Mouse (Mus musculus) limb, embryonic 10.5 days (tissue): ENCODE data around the gene Slc16a2. TPM values are rescaled to one million over a fixed set of nuclear protein-coding genes. Genes with fewer than 3 reads are reported as not detected.
A peak's percentile ranks its signal among the peaks of the same experiment; 100 is the strongest.

ENCODE experiments used
- DNase-seq: peaks from one replicate; pipeline ENCODE4 v3.0.0-alpha.2; 2017; ENCODE audit warnings: low spot score
- H3K27ac ChIP-seq: fragments of 300-500 bp; sonication (generic); 2 replicates; pipeline ENCODE4 v1.5.1; 2016; ENCODE audit warnings: mild to moderate bottlenecking
- H3K27me3 ChIP-seq: fragments of 300-500 bp; sonication (generic); 2 replicates; pipeline ENCODE4 v1.6.1; 2016; ENCODE audit warnings: low read depth, mild to moderate bottlenecking; ENCODE audit not compliant: poor library complexity, severe bottlenecking
- H3K36me3 ChIP-seq: fragments of 300-500 bp; sonication (generic); 2 replicates; pipeline ENCODE4 v1.6.1; 2016; ENCODE audit warnings: mild to moderate bottlenecking, moderate library complexity
- H3K4me1 ChIP-seq: fragments of 300-500 bp; sonication (generic); 2 replicates; pipeline ENCODE4 v1.6.1; 2016
- H3K4me3 ChIP-seq: fragments of 300-500 bp; sonication (generic); 2 replicates; pipeline ENCODE4 v1.5.1; 2016; ENCODE audit warnings: mild to moderate bottlenecking, moderate library complexity
- H3K9me3 ChIP-seq: fragments of 300-500 bp; sonication (generic); replicated peaks from 2 replicates; pipeline ENCODE4 v1.6.1; 2016; ENCODE audit warnings: mild to moderate bottlenecking
- WGBS: fragments of 180-500 bp; shearing (Covaris S2); methylation state at CpG from one replicate; pipeline ENCODE4 v1.1.7; 2016; 5-methylcytosine and 5-hydroxymethylcytosine counted together
- polyA plus RNA-seq: library from polyadenylated mRNA; unstranded; fragments of >200 nt; fragmentation: Nextera tagmentation; extraction: Ambion mirVana; gene quantifications from 2 replicates; pipeline ENCODE4 v1.2.1, GENCODE M21; 2016

The Slc16a2 gene
- polyA plus RNA-seq, 1 experiment from 2014 or later: 14.8 TPM

DNA sequence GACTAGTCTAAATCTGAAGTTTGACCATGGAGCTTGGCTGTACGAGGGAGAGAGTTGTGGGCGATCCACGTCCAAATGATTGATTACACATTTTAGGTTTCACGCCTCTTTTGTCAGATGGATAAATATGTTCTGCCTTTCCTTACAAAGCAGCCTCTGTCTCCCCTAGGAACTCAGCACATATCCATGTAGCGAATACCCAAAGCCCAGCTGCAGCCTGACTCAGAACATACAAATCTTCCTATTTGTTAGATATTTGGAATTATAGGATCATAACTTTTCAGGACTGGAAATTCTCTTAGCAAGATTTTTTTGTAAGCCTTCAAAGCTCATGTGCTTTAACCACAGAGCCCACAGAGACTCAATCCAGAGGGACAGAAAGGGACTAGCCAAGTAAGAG, 26.3 kb downstream of the Slc16a2 start:
- no peaks in the 10 kb centered on the region for H3K9me3 ChIP-seq
- H3K27me3 ChIP-seq: peaks cover 100% of the 10 kb centered on the region
- no peaks in the 10 kb centered on the region for H3K4me1 ChIP-seq
- DNase-seq: no peak
- 90% methylated on average over 5 of the region's 5 CpGs for WGBS
- H3K4me3 ChIP-seq: no peak overlapping the region
- no peak overlapping the region for H3K27ac ChIP-seq
- H3K36me3 ChIP-seq: no peaks in the 10 kb centered on the region

GRCm38 (mm10) chrX:103791329-103791728, 30.5 kb downstream of the Slc16a2 start:
- Histone ChIP-seq H3K36me3 (no peaks in the 10 kb centered on the region), H3K27me3 (peaks cover 87% of the 10 kb centered on the region), H3K4me3 (no peak overlapping the region), H3K27ac (no peak overlapping the region), H3K9me3 (no peaks in the 10 kb centered on the region), H3K4me1 (no peaks in the 10 kb centered on the region)
- no peak for DNase-seq
- 93% methylated on average over 2 of the region's 2 CpGs for WGBS

- Histone ChIP-seq H3K27me3 (peaks cover 84% of the 10 kb centered on the region), H3K4me1 (no peaks in the 10 kb centered on the region), H3K27ac (no peak overlapping the region), H3K9me3 (no peaks in the 10 kb centered on the region), H3K4me3 (no peak overlapping the region), H3K36me3 (no peaks in the 10 kb centered on the region)
- DNase-seq: no peak
- WGBS: 73% methylated on average over 2 of the region's 2 CpGs
Measured at GRCm38 (mm10) chrX:103785681-103786080, 36.1 kb downstream of the Slc16a2 start.

- H3K36me3 ChIP-seq: no peaks in the 10 kb centered on the region
- no peak overlapping the region for H3K27ac ChIP-seq
- H3K27me3 ChIP-seq: peaks cover 89% of the 10 kb centered on the region
- no peak for DNase-seq
- no peak overlapping the region for H3K4me3 ChIP-seq
- H3K9me3 ChIP-seq: no peaks in the 10 kb centered on the region
- H3K4me1 ChIP-seq: no peaks in the 10 kb centered on the region
Measured at GRCm38 (mm10) chrX:103776412-103776811, 45.4 kb downstream of the Slc16a2 start.

DNA sequence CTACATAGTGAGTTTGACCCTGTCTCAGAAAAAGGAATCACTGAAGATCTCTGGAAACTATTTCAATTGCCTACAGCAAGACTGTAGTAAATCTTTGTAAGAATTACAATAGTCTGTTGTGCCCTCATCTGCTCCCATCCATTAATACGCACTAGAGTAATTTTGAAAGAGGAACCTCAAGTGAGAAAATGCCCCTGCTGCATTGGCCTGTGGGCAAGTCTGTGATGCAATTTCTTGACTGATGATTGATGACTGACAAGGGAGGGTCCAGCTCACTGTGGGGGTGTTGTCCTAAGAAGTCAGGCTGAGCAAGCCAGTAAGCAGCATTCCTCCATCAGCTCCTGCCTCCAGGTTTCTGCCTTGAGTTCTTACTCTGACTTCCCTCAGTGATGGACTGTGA, 75.6 kb downstream of the Slc16a2 start:
- Histone ChIP-seq H3K36me3 (no peaks in the 10 kb centered on the region), H3K4me1 (peaks cover 15% of the 10 kb centered on the region; the same call in 1 of the 2 replicates), H3K27ac (no peak overlapping the region), H3K9me3 (no peaks in the 10 kb centered on the region), H3K27me3 (peaks cover 77% of the 10 kb centered on the region), H3K4me3 (no peak overlapping the region)
- no peak for DNase-seq
- WGBS: 87% methylated on average over 1 of the region's 1 CpGs

GRCm38 (mm10) chrX:103744171-103745039, 77.4 kb downstream of the Slc16a2 start:
- 51% methylated on average over 7 of the region's 7 CpGs for WGBS
- Histone ChIP-seq H3K27ac (no peak overlapping the region; the same call in 1 of the 2 replicates), H3K4me1 (peaks cover 18% of the 10 kb centered on the region; the same call in 1 of the 2 replicates), H3K9me3 (no peaks in the 10 kb centered on the region), H3K27me3 (peaks cover 84% of the 10 kb centered on the region), H3K36me3 (no peaks in the 10 kb centered on the region), H3K4me3 (no peak overlapping the region)
- DNase-seq: peak; percentile 46

DNA sequence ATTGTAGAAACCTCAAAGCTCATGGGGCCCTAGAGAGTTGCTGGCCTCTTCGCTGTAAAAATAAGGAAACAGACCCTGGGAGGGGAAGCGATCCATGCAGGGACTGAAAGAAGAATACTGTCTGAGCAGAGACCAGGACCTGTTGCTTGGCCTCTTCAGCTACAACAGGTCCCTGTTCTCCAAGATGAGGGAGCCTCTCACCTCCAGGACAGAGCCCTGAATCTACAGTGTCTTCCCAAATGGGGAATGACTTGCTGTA, 79.8 kb downstream of the Slc16a2 start:
- no peak for DNase-seq
- Histone ChIP-seq H3K27ac (no peak overlapping the region), H3K9me3 (no peaks in the 10 kb centered on the region), H3K27me3 (peaks cover 87% of the 10 kb centered on the region), H3K4me3 (no peak overlapping the region), H3K36me3 (no peaks in the 10 kb centered on the region), H3K4me1 (peaks cover 18% of the 10 kb centered on the region; the same call in 1 of the 2 replicates)
- 83% methylated on average over 2 of the region's 2 CpGs for WGBS

DNA sequence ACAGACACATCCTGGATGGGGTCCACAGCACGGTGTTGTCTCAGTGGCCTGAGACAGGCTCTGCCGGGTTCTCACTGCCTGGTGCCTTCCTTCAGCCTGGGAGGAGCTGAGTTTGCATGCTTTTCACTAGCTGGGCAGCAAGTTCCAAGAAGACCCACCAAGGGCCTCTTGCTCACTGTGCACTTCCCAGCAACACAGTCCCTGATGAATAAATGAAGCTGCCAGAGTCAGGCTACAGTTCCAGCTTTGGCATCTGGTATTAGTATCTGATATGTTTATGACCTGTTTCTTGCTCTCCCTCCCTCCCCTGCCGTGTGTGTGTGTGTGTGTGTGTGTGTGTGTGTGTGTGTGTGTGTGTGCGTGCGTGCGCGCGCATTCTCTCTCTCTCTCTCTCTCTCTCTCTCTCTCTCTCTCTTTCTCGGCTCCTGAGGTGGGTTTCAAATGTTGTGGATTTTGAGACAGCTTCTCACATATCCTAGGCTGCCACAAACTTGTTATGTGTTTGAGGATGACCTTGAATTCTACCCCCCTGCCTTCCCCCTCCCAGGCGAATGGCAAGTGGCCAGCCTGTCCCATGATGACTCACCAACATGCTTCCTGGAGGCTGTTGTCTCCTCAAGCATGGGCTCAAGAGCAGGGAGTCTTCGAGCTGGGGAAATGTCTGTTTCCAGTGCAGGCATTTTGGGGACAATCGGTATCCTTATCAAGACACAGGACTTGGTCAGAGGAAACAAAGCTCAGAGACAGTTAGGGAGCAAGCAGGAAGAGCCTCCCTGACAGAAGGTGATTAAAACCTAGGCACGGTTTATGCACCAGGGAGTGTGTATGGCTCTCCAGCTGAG, 80.3 kb downstream of the Slc16a2 start:
- H3K4me1 ChIP-seq: peaks cover 18% of the 10 kb centered on the region; the same call in 1 of the 2 replicates
- WGBS: 72% methylated on average over 7 of the region's 13 CpGs
- DNase-seq: no peak
- no peaks in the 10 kb centered on the region for H3K9me3 ChIP-seq
- no peak overlapping the region for H3K27ac ChIP-seq
- no peak overlapping the region for H3K4me3 ChIP-seq
- H3K27me3 ChIP-seq: peaks cover 87% of the 10 kb centered on the region
- no peaks in the 10 kb centered on the region for H3K36me3 ChIP-seq

DNA sequence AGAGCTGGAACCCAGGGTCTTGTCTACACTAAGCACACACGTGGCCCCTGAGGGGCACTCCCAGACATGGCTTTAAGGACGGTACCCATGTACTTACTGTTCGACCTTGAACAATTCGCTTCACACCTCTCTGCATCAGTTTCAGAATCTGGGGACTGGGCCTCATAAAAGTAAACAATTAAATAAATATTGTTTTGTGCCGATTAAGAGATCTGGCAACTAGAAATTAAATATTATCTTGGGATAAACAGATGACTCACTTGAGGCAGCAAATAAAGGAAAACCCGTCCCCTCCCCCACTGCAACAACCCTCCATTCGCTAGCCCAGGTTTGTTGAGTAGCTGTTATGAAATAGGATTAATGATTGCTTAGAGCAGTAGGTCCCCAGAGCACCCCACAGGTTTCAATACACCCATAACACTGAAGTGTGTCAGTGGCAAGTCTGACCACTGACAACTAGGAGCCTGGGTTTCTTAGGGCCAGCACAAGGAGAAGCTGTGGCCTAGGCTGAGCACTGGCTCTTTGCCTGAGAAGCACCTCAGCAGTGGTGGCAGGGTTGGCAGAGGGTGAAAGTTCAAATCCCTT, 87.7 kb downstream of the Slc16a2 start:
- H3K4me1 ChIP-seq: no peaks in the 10 kb centered on the region
- H3K4me3 ChIP-seq: no peak overlapping the region
- H3K27ac ChIP-seq: no peak overlapping the region
- no peaks in the 10 kb centered on the region for H3K36me3 ChIP-seq
- H3K27me3 ChIP-seq: peaks cover 98% of the 10 kb centered on the region
- no peaks in the 10 kb centered on the region for H3K9me3 ChIP-seq
- DNase-seq: no peak
- WGBS: 88% methylated on average over 7 of the region's 7 CpGs

DNA sequence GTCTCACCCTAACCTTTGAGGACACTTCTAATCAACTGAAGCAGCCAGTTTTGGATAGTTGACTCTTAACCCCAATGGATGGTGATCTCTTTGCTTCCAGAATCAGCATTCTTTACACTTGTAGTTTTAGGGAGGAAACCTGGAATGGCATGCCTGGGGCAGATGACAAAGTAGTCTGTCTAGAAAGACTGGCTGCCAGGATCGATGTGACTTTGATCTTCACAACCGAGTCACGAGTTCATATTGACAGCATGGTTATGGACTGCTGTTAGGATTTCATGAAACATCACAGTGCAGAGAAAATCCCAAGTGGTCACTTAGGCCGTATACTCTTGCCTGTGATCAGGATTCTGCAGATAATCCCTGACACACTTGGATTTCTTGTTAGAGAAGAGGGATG, 88.7 kb downstream of the Slc16a2 start:
- Histone ChIP-seq H3K27me3 (peaks cover 98% of the 10 kb centered on the region), H3K4me3 (no peak overlapping the region), H3K4me1 (no peaks in the 10 kb centered on the region), H3K36me3 (no peaks in the 10 kb centered on the region), H3K27ac (no peak overlapping the region), H3K9me3 (no peaks in the 10 kb centered on the region)
- no peak for DNase-seq
- WGBS: 87% methylated on average over 4 of the region's 4 CpGs

DNA sequence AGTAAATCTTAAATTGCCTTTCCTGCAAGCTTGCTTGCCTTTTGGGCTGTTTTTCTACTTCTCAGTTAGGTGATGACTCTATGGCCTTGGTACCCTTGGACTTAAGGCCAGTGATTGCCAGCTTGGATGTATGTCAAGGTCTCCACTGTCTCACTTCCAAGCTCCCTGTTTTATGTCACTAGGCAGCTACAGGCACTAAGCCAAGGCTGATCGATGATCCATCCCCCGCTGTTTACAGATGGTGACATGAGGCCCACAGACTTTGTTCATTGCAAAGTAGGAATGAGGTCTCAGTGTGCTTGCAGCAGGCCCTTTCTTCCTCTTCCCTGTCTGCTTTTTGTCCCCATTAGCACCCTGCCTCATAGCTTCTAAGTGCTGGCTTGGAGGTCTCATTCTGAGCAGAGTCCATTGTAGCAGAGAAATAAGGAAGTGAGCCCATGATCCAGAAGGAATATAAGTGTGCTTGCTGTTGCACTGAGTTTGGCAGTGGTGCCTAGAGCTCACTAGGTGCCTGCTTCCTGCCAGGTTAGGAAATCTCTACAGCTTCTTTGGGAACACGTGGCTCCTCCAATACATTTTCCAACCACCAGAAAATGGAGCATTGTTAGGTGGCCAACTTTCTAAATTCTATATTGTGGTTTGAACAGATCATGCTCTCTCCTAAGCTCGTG, 89.6 kb downstream of the Slc16a2 start:
- peaks cover 95% of the 10 kb centered on the region for H3K27me3 ChIP-seq
- H3K36me3 ChIP-seq: no peaks in the 10 kb centered on the region
- 81% methylated on average over 4 of the region's 4 CpGs for WGBS
- no peaks in the 10 kb centered on the region for H3K9me3 ChIP-seq
- no peak overlapping the region for H3K4me3 ChIP-seq
- H3K27ac ChIP-seq: no peak overlapping the region
- no peaks in the 10 kb centered on the region for H3K4me1 ChIP-seq
- no peak for DNase-seq

GRCm38 (mm10) chrX:103722437-103722836, 99.3 kb downstream of the Slc16a2 start:
- H3K27me3 ChIP-seq: peaks cover 98% of the 10 kb centered on the region
- no peak for DNase-seq
- H3K36me3 ChIP-seq: no peaks in the 10 kb centered on the region
- no peak overlapping the region for H3K27ac ChIP-seq
- WGBS: 69% methylated on average over 2 of the region's 2 CpGs
- H3K9me3 ChIP-seq: no peaks in the 10 kb centered on the region
- H3K4me3 ChIP-seq: no peak overlapping the region
- peaks cover 9% of the 10 kb centered on the region for H3K4me1 ChIP-seq
